Mouse (Mus musculus) liver, embryonic 13.5 days (tissue): ENCODE results near the gene Cdk2ap2. TPM values are rescaled to one million over a fixed set of nuclear protein-coding genes. Genes with fewer than 3 reads are reported as not detected.

Source experiments
- polyA plus RNA-seq: library from polyadenylated mRNA; unstranded; fragments of >200 nt; fragmentation: Nextera tagmentation; extraction: Ambion mirVana; gene quantifications from 2 replicates; pipeline ENCODE4 v1.2.1, GENCODE M21; 2015

Gene Cdk2ap2
- polyA plus RNA-seq, 1 experiment from 2014 or later, result 94.7 TPM

Other genes with a start within 250 kb of the Cdk2ap2 start
- 15.8 and 18.6 TPM in 2 replicates for gene Chka, start 245.4 kb upstream of the Cdk2ap2 start, polyA plus RNA-seq
- gene Tcirg1, start 190.0 kb upstream of the Cdk2ap2 start, polyA plus RNA-seq, result 18.0 and 18.8 TPM in 2 replicates
- gene Ndufs8, start 184.4 kb upstream of the Cdk2ap2 start, polyA plus RNA-seq, result 189 and 217 TPM in 2 replicates
- 3.3 and 3.7 TPM in 2 replicates for gene Aldh3b1, start 167.4 kb upstream of the Cdk2ap2 start, polyA plus RNA-seq
- gene Unc93b1, start 162.0 kb upstream of the Cdk2ap2 start, polyA plus RNA-seq, result 17.6 and 18.3 TPM in 2 replicates
- gene Aldh3b3, start 138.5 kb upstream of the Cdk2ap2 start, polyA plus RNA-seq, result not detected in 2 replicates
- 0.30 and 0.45 TPM in 2 replicates for gene Aldh3b2, start 124.9 kb upstream of the Cdk2ap2 start, polyA plus RNA-seq
- gene Acy3, start 110.6 kb upstream of the Cdk2ap2 start, polyA plus RNA-seq, result 9.5 and 10.2 TPM in 2 replicates
- 0.47 and 0.54 TPM in 2 replicates for gene Tbx10, start 104.4 kb upstream of the Cdk2ap2 start, polyA plus RNA-seq
- gene Nudt8, start 96.6 kb upstream of the Cdk2ap2 start, polyA plus RNA-seq, result 13.8 and 15.9 TPM in 2 replicates
- gene Gm49405, start 96.6 kb upstream of the Cdk2ap2 start, polyA plus RNA-seq, result 0.55 and 0.59 TPM in 2 replicates
- 0.80 and 0.82 TPM in 2 replicates for gene Doc2g, start 93.9 kb upstream of the Cdk2ap2 start, polyA plus RNA-seq
- gene Ndufv1, start 84.4 kb upstream of the Cdk2ap2 start, polyA plus RNA-seq, result 171 and 174 TPM in 2 replicates
- gene Gstp1, start 59.2 kb upstream of the Cdk2ap2 start, polyA plus RNA-seq, result 629 and 652 TPM in 2 replicates
- 7.7 and 11.2 TPM in 2 replicates for gene Gstp2, start 51.2 kb upstream of the Cdk2ap2 start, polyA plus RNA-seq
- gene Gstp3, start 37.6 kb upstream of the Cdk2ap2 start, polyA plus RNA-seq, result 28.0 and 28.3 TPM in 2 replicates
- 0.43 and 0.67 TPM in 2 replicates for gene Cabp2, start 15.6 kb upstream of the Cdk2ap2 start, polyA plus RNA-seq
- 2.8 and 3.1 TPM in 2 replicates for gene Pitpnm1, start 2.8 kb downstream of the Cdk2ap2 start, polyA plus RNA-seq
- 37.7 and 38.9 TPM in 2 replicates for gene Aip, start 28.7 kb downstream of the Cdk2ap2 start, polyA plus RNA-seq
- 0.02 TPM in 1 of 2 replicates, not detected in the other for gene Gpr152, start 42.6 kb downstream of the Cdk2ap2 start, polyA plus RNA-seq
- gene Cabp4, start 46.9 kb downstream of the Cdk2ap2 start, polyA plus RNA-seq, result 0.07 and 0.13 TPM in 2 replicates
- gene Coro1b, start 51.4 kb downstream of the Cdk2ap2 start, polyA plus RNA-seq, result 70.7 and 72.6 TPM in 2 replicates
- gene Ptprcap, start 56.4 kb downstream of the Cdk2ap2 start, polyA plus RNA-seq, result 18.8 and 21.3 TPM in 2 replicates
- gene Rps6kb2, start 66.2 kb downstream of the Cdk2ap2 start, polyA plus RNA-seq, result 30.0 and 34.2 TPM in 2 replicates
- 0.38 and 0.43 TPM in 2 replicates for gene Carns1, start 78.3 kb downstream of the Cdk2ap2 start, polyA plus RNA-seq
- 3.7 TPM in 2 replicates for gene Tbc1d10c, start 94.1 kb downstream of the Cdk2ap2 start, polyA plus RNA-seq
- gene Ppp1ca, start 94.9 kb downstream of the Cdk2ap2 start, polyA plus RNA-seq, result 517 and 527 TPM in 2 replicates
- gene Rad9a, start 104.5 kb downstream of the Cdk2ap2 start, polyA plus RNA-seq, result 17.4 and 20.7 TPM in 2 replicates
- gene Clcf1, start 117.1 kb downstream of the Cdk2ap2 start, polyA plus RNA-seq, result 0.35 and 0.46 TPM in 2 replicates
- not detected in 2 replicates for gene AC109138.7, start 117.2 kb downstream of the Cdk2ap2 start, polyA plus RNA-seq
- gene Pold4, start 134.7 kb downstream of the Cdk2ap2 start, polyA plus RNA-seq, result 8.3 and 12.3 TPM in 2 replicates
- 1.3 and 1.7 TPM in 2 replicates for gene Ssh3, start 172.0 kb downstream of the Cdk2ap2 start, polyA plus RNA-seq
- gene Ankrd13d, start 186.0 kb downstream of the Cdk2ap2 start, polyA plus RNA-seq, result 0.57 and 0.74 TPM in 2 replicates
- gene Grk2, start 209.0 kb downstream of the Cdk2ap2 start, polyA plus RNA-seq, result 10.1 and 10.3 TPM in 2 replicates